ENCODE assay signal across 21 mouse cellular contexts in genomic region chrX:42065086-42065485, GRCm38 (mm10).
"Had no signal": no experiment of that assay in that cellular context is flagged by ENCODE, and none has a peak within 500 bp of the region (broad histone marks: within the 10 kb centered on the region; RNA-seq: fewer than 3 reads in every experiment).

No protein-coding gene starts in this region.

- ATAC-seq: inflammation-experienced regulatory T-cells, adult 6 months; intestine, embryonic 16.5 days; midbrain, embryonic 15.5 days had no signal

- H3K4me1 ChIP-seq: limb, embryonic 10.5 days; limb, embryonic 13.5 days; liver, embryonic 15.5 days; midbrain, embryonic 12.5 days; midbrain, embryonic 15.5 days; neural tube, embryonic 13.5 days had no signal

- H3K4me2 ChIP-seq: limb, embryonic 13.5 days; liver, embryonic 11.5 days; liver, embryonic 15.5 days; lung, embryonic 14.5 days; midbrain, embryonic 12.5 days; midbrain, embryonic 15.5 days; neural tube, embryonic 13.5 days had no signal

- H3K27ac ChIP-seq: kidney, postnatal 0 days; layer of hippocampus, adult 2 months; limb, embryonic 10.5 days; limb, embryonic 13.5 days; liver, embryonic 15.5 days; macrophage; midbrain, embryonic 12.5 days; midbrain, embryonic 15.5 days; neural tube, embryonic 13.5 days had no signal

- H3K9ac ChIP-seq: limb, embryonic 13.5 days; liver, embryonic 15.5 days; lung, embryonic 14.5 days; midbrain, embryonic 12.5 days; midbrain, embryonic 15.5 days; neural tube, embryonic 13.5 days had no signal

- H3K9me3 ChIP-seq: limb, embryonic 10.5 days; limb, embryonic 13.5 days; liver, embryonic 15.5 days; midbrain, embryonic 12.5 days; midbrain, embryonic 15.5 days; neural tube, embryonic 13.5 days had no signal

- DNase-seq: kidney, adult 18-20 months; layer of hippocampus, adult 9-11 months; lung, embryonic 14.5 days; lung, postnatal 14 days; retina, postnatal 1 day; right cerebral cortex, postnatal 25 days; thymus, adult 18-20 months; thymus, postnatal 36 days had no signal

- H3K27me3 ChIP-seq: limb, embryonic 13.5 days; liver, embryonic 15.5 days; midbrain, embryonic 12.5 days; midbrain, embryonic 15.5 days; neural tube, embryonic 13.5 days had no signal

- H3K36me3 ChIP-seq: limb, embryonic 10.5 days; limb, embryonic 13.5 days; liver, embryonic 15.5 days; midbrain, embryonic 12.5 days; midbrain, embryonic 15.5 days; neural tube, embryonic 13.5 days had no signal

- H3K4me3 ChIP-seq: layer of hippocampus, adult 2 months; limb, embryonic 10.5 days; limb, embryonic 13.5 days; liver, embryonic 15.5 days; midbrain, embryonic 12.5 days; midbrain, embryonic 15.5 days; myocyte; neural tube, embryonic 13.5 days had no signal
